Mouse (Mus musculus) C2C12 (cell line): ENCODE results near the gene Cmtr1. TPM values are rescaled to one million over a fixed set of nuclear protein-coding genes. Genes with fewer than 3 reads are reported as not detected.
"Not testable (repeated sequence)": the region's sequence is repeated elsewhere in the genome, so short reads cannot be mapped to it uniquely, and the experiment has no call there.

ENCODE experiments used
- H3K27me3 ChIP-seq: one replicate; pipeline ENCODE4 v1.6.1; 2011; ENCODE audit not compliant: control insufficient read depth, insufficient read depth, insufficient read length
- H3K36me3 ChIP-seq: one replicate; pipeline ENCODE4 v1.6.1; 2011; ENCODE audit not compliant: control insufficient read depth, insufficient read depth
- H3K4me3 ChIP-seq: one replicate; pipeline ENCODE4 v1.5.1; 2011; ENCODE audit warnings: mild to moderate bottlenecking, control low read depth; ENCODE audit not compliant: poor library complexity, insufficient read depth, severe bottlenecking
- H3K79me2 ChIP-seq: one replicate; pipeline ENCODE4 v1.6.1; 2011; ENCODE audit not compliant: control insufficient read depth, insufficient read depth
- H3K79me3 ChIP-seq: one replicate; pipeline ENCODE4 v1.6.1; 2011; ENCODE audit warnings: low read depth, control low read depth
- H3ac ChIP-seq: one replicate; pipeline ENCODE3; 2011; ENCODE audit warnings: low read depth; ENCODE audit not compliant: control insufficient read depth, insufficient read length
- CEBPB ChIP-seq: IDR thresholded peaks from one replicate; pipeline ENCODE4 v1.6.1; 2011; ENCODE audit warnings: low read depth, mild to moderate bottlenecking, control low read depth, moderate library complexity
- CTCF ChIP-seq: IDR thresholded peaks from one replicate; pipeline ENCODE4 v1.5.1; 2011; ENCODE audit not compliant: control insufficient read depth, insufficient read depth, insufficient read length
- FOSL1 ChIP-seq: IDR thresholded peaks from one replicate; pipeline ENCODE4 v1.8.0; 2011; ENCODE audit warnings: mild to moderate bottlenecking, low read length; ENCODE audit not compliant: poor library complexity, insufficient read depth, severe bottlenecking
- MAX ChIP-seq: IDR thresholded peaks from one replicate; pipeline ENCODE4 v1.6.1; 2011; ENCODE audit warnings: mild to moderate bottlenecking, control low read depth
- MYOD1 ChIP-seq: IDR thresholded peaks from one replicate; pipeline ENCODE4 v1.6.1; 2011; ENCODE audit warnings: low read depth; ENCODE audit not compliant: control insufficient read depth, insufficient read length
- MYOG ChIP-seq: IDR thresholded peaks from one replicate; pipeline ENCODE4 v1.6.1; 2011; ENCODE audit not compliant: control insufficient read depth, insufficient read length; ENCODE audit errors: extremely low read depth
- USF1 ChIP-seq: IDR thresholded peaks from one replicate; pipeline ENCODE4 v1.6.1; 2011; ENCODE audit warnings: low read depth, mild to moderate bottlenecking, control low read depth, moderate library complexity
- long read RNA-seq, 2 experiments: library from polyadenylated mRNA; unstranded; transcript quantifications; one replicate each; pipeline ENCODE4 v2.0.0; 2019 to 2020
- polyA plus RNA-seq: library from polyadenylated mRNA; unstranded; fragments of >200 nt; fragmentation: generic; extraction: Trizol; gene quantifications from one replicate; pipeline ENCODE4 v1.2.1, GENCODE M21; 2012; ENCODE audit warnings: missing spikeins

Gene Cmtr1
- 33.4 TPM for polyA plus RNA-seq
- long read RNA-seq, experiment 1, full-length matches to known transcripts, result 21 of 31 reads
- long read RNA-seq, experiment 1, partial matches to known transcripts, result 5 of 31 reads
- long read RNA-seq, experiment 1, other reads (novel, unspliced or antisense), result 5 of 31 reads
- long read RNA-seq, experiment 2, full-length matches to known transcripts, result 383 of 407 reads
- long read RNA-seq, experiment 2, partial matches to known transcripts, result 21 of 407 reads
- long read RNA-seq, experiment 2, other reads (novel, unspliced or antisense), result 3 of 407 reads

- H3K79me2 ChIP-seq, result peaks cover 41% of the 10 kb centered on the region
- peaks cover 13% of the 10 kb centered on the region for H3K79me3 ChIP-seq
- H3K4me3 ChIP-seq, result peak within 1 kb of the TSS; percentile 86
- H3K36me3 ChIP-seq, result peaks cover 22% of the 10 kb centered on the region
- H3ac ChIP-seq, result peak within 1 kb of the TSS; percentile 76
- TF ChIP-seq MYOG (no peak), MAX (peak; percentile 32)
- no peaks in the 10 kb centered on the region for H3K27me3 ChIP-seq
Observed at GRCm38 (mm10) chr17:29660076-29660761, at the start of gene Cmtr1. Cmtr1 (plus strand) TSS chr17:29660595.

GRCm38 (mm10) chr17:29613453-29613852, 46.9 kb upstream of the Cmtr1 start:
- Histone ChIP-seq H3K79me3 (peaks cover 32% of the 10 kb centered on the region), H3K79me2 (peaks cover 37% of the 10 kb centered on the region)
- H3K4me3 ChIP-seq, H3K27me3 ChIP-seq, H3ac ChIP-seq, H3K36me3 ChIP-seq: not testable (repeated sequence)

GRCm38 (mm10) chr17:29614115-29615023, 46.0 kb upstream of the Cmtr1 start, which contains the start of the genes Rnf8 and Gm28043:
Rnf8 (plus strand) TSS chr17:29614790.
Gm28043 (plus strand) TSS chr17:29614876.
- Histone ChIP-seq H3ac (peak within 1 kb of the TSS; percentile 97), H3K79me2 (peaks cover 47% of the 10 kb centered on the region), H3K79me3 (peaks cover 37% of the 10 kb centered on the region), H3K27me3 (no peaks in the 10 kb centered on the region), H3K4me3 (peak within 1 kb of the TSS; percentile 89), H3K36me3 (peaks cover 8% of the 10 kb centered on the region)
- no peak for TF ChIP-seq CTCF
- TF ChIP-seq USF1, result no peak
- TF ChIP-seq MAX, result no peak
- no peak for TF ChIP-seq MYOD1
- TF ChIP-seq FOSL1, result no peak
- no peak for TF ChIP-seq CEBPB
- no peak for TF ChIP-seq MYOG

DNA sequence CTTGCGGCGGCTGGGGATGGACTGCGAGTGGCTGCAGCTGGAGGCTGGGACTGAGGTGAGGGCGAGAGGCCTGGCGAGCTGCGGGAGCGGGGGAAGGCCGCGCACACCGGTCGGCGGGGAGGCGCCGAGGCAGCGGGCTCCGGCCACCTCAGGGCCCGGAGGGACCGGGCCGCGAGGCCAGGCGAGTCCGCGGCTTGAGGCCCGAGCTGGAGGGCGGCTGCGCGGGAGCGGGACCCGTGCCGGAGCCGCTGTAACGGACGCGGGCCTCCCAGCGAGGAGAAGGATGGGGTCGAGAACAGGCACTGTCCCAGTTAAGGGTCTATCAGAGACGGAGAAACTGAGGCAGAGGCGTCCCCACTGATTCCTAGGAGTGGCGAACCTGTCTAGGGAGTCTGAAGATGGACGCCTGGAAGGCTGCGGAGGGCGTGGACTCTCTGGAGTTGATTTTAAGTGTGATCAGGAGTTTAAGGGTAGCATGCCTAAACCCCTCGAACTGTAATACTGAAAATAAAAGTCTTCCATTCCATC, 45.3 kb upstream of the Cmtr1 start:
- TF ChIP-seq CTCF, result no peak
- TF ChIP-seq FOSL1, result no peak
- TF ChIP-seq MAX, result no peak
- TF ChIP-seq USF1, result no peak
- TF ChIP-seq MYOG, result no peak
- TF ChIP-seq MYOD1, result no peak
- TF ChIP-seq CEBPB, result no peak
- H3K79me2 ChIP-seq, result peaks cover 54% of the 10 kb centered on the region
- H3K4me3 ChIP-seq, result peak overlapping the region; percentile 89
- peaks cover 15% of the 10 kb centered on the region for H3K36me3 ChIP-seq
- H3K79me3 ChIP-seq, result peaks cover 37% of the 10 kb centered on the region
- peak overlapping the region; percentile 97 for H3ac ChIP-seq
- no peaks in the 10 kb centered on the region for H3K27me3 ChIP-seq

DNA sequence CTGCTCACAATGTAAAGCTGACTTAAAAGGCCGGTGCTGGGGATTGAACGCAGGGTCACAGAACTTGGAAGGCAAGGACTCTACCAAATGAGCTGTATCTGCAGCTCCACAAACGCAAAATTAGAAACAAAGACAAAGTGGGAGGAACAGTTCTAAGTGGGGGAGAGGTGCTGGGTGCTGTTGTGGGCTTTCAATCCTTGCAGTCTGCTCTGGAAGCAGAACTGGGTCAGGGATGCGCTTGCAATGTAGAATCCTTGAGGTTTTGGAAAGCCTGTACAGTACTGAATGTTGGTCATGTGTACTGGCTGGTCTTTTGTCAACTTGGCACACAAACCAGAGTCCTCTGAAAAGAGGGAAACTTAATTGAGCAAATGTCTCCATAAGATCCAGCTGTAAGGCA, 44.8 kb upstream of the Cmtr1 start:
- TF ChIP-seq CEBPB (no peak), MYOD1 (no peak), MYOG (no peak), FOSL1 (no peak)

More for the DNA sequence above, 44.8 kb upstream of the Cmtr1 start:
- Histone ChIP-seq H3K79me2 (peaks cover 56% of the 10 kb centered on the region), H3K36me3 (peaks cover 16% of the 10 kb centered on the region), H3K27me3 (no peaks in the 10 kb centered on the region), H3K4me3 (peak overlapping the region; percentile 89), H3K79me3 (peaks cover 37% of the 10 kb centered on the region), H3ac (peak overlapping the region; percentile 97)
